Mouse (Mus musculus) brain, embryonic 18.5 days (tissue): Measurements from ENCODE around the gene Sdcbp2.
A peak's percentile ranks its signal among the peaks of the same experiment; 100 is the strongest.
"Not testable (repeated sequence)": the region's sequence is repeated elsewhere in the genome, so short reads cannot be mapped to it uniquely, and the experiment has no call there.

ENCODE experiments used
- DNase-seq: peaks from one replicate; pipeline ENCODE4 v3.0.0-alpha.2; 2012; ENCODE audit warnings: low read depth, low spot score

Gene Sdcbp2

GRCm38 (mm10) chr2:151569452-151569851 is 3.0 kb upstream of the Sdcbp2 start:
- no peak for DNase-seq

DNA sequence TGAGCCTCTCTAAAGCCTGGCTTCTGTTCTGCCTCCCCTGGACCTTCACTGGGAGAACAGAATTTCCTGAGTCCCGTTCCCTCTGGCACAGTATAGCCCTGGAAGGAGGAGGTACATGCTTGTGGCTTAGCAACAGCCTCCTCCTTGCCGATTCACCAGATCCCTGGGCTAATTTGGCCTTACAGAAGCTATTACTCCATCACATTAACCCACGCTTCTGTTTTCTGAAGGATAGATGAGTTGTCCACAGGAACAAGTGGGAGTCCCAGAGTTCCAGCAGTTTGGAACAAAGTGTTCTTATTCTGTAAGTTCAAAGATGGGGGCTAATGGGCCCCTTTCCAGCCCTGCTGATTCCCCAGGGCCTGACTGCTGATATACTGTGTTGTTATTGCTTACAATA is 1.2 kb downstream of the Sdcbp2 start:
- no peak for DNase-seq

GRCm38 (mm10) chr2:151574607-151575006 is 2.2 kb downstream of the Sdcbp2 start:
- DNase-seq, result no peak

DNA sequence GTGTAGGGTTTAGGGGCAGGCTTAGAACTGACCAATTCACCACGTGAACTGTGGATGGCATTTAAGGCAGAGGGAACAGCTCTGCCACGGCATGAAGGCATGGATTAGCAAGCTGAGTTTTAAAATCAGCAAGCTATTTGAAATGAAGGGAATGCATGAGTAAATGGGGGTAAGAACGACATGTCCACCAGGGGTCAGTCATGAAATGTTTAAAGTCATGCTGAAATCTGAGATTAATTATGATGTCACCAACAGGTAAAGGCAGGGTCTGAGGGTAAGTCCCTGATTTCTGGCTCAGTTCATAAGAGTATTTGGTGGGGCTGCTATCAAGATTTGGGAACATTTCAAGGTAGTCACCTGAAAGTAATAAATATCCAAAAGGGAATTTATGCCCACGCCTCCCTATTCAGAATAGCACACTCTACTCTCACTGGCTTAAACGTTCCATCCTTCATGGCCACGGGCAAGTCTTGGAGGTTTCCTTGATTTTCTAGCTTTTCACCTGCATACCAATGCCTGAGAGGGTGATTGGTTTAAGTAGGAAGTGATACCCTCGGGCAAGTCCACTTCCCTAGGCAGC is 2.8 kb downstream of the Sdcbp2 start:
- DNase-seq, result peak; percentile 6

DNA sequence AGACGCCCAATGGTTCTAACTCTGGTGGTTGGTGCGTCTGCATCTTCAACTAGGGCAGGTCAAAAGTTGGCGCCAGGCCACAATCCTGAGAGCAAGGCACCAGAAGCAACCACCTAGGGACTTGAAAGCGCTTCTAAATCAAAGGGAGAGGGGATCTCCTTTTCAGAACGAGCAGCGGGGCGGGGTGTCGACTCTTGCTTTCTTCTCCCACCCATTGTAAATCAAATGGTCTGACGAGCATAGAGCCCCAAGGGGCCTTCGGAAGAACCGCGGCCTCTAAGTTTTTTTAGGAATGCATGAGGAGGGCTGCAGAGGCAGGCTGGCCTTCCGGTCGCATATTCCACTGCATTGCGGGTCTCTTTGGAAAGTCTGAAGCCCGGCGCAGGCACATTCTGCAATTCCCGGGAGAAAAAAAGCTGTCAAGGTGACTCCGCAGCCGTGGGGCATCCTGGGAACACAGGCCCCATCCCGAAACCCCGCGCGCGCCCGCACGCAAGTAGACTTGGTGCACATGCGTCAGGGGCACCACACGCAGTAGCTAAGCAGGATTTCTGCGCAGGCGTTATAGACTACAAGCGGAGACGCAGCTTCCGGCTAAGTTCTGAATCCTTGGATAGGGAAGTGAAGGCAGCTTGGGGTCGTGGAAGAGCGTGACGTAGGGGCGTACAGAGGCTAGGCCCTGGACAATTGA is 3.4 kb downstream of the Sdcbp2 start:
- peak; percentile 89 for DNase-seq

DNA sequence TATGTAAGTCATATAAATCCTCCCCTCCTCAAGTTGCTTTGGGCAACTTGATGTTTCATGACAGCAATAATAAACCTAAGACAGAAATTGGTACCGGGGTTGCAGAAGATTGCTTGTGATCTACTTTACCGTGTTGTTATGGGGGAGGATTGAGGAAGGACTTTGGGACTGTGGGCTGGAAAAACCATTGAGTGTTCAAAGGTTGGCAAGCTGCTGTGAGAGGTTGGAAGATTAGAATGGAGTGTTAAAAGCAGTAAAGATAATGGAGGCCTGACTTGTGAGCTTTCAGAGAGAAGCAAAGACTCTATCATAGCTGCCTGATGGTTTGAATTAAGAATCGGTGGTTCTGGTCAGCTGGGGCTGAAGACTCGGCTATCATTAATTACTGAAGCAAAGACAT is 6.8 kb downstream of the Sdcbp2 start:
- no peak for DNase-seq

DNA sequence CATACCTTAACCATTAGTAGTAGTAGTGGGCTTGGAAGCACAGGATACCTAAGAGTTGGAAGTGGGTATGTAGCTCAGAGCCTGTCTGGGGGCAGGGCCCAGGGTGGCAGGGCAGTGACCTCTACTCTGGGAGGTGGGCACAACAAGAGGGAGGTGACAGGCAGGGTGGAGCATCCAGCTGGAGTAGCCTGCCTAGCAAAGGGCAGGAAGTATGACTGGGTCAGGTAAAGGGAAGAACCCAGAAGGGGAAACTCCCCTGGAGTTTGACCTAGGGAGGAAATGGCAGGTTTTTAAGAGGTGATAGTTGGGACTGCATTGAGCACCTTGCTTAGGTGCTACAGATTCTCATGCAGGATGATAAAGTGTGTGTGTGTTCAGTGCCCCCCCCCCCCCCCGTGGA is 8.5 kb downstream of the Sdcbp2 start:
- DNase-seq, result no peak

DNA sequence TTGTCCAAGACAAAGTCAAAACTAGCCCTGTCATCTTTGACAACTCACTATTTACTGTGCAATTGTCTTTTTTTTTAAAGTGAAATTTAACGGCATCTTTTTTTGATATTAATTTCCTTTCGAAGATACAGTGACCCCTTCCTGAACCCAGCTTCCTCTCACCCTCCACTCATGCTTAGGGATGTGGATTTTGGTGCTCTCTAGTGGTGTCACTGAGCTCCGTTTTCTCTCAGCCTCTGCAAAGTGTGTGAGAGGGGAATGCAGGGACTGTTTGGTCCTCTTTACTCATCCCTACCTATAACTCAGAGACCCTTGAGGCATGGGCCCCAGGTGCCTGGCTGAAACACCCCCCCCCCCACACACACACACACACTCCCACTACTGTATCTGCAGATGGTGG is 13.5 kb downstream of the Sdcbp2 start:
- no peak for DNase-seq

GRCm38 (mm10) chr2:151586807-151587206 is 14.4 kb downstream of the Sdcbp2 start:
- no peak for DNase-seq

- DNase-seq, result no peak
These were observed 14.9 kb downstream of the Sdcbp2 start for GRCm38 (mm10) chr2:151587306-151587705.

DNA sequence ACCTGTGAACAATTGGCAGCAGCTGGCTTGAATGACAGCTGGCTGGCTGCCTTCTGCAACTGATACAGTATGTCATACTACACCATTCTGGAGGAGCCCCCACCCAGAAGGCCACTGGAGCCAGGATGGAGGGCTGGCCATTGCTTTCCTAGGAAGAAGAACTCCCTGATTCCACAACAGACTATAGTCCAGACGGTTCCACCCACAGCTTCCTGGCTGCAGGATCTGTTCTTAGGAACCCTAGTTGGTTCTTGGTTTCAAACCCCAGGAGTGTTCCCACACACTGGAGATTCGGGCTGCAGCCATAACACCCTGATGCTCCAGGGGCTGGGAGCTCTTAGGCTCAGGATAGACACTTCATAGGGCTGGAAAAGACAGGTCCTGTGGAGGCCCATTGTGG is 25.6 kb downstream of the Sdcbp2 start:
- DNase-seq, result no peak

GRCm38 (mm10) chr2:151602106-151602505 is 29.7 kb downstream of the Sdcbp2 start:
- DNase-seq, result no peak

GRCm38 (mm10) chr2:151603630-151604029 is 31.2 kb downstream of the Sdcbp2 start:
- peak; percentile 40 for DNase-seq

- DNase-seq, result peak; percentile 49
These were observed 33.1 kb downstream of the Sdcbp2 start for GRCm38 (mm10) chr2:151605437-151605987.

DNA sequence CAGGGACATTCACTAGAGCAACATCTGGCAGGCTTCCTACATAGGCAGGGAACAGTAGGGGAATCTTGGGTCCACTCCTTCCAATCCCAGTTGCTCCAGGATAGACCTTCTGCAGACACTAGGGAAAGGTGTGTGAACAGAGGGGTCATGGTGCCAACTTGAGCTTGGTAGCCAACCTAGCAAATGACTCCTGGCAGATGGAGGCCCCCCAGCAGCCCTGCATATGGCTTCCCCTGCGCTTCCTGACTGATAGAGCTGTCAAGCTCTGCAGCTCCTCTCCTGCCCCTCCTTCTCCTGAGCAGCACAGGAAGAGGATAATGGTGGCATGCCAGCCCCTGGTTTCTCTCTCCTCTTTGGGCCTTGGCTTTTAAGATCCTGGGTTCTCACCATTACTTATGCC is 36.0 kb downstream of the Sdcbp2 start:
- DNase-seq, result no peak

- no peak for DNase-seq
These were observed 37.6 kb downstream of the Sdcbp2 start for GRCm38 (mm10) chr2:151609974-151610373.

DNA sequence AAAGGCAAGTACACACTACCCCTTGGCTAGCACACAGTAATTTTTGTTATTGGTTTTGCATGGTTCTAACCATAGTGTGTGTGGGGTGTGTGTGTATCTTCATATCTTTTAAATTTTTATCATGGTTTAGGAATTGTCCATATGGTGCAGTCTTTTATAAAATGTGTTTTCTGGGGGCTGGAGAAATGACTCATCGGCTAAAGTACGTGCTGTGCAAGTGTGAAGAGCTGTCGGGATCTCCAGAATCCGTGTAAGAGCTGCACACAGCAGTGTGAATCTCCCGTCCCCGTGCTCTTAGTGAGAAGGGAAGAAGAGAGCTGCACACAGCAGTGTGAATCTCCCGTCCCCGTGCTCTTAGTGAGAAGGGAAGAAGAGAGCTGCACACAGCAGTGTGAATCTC is 43.4 kb downstream of the Sdcbp2 start:
- not testable (repeated sequence) for DNase-seq

GRCm38 (mm10) chr2:151616551-151617329 is 44.3 kb downstream of the Sdcbp2 start:
- no peak for DNase-seq

DNA sequence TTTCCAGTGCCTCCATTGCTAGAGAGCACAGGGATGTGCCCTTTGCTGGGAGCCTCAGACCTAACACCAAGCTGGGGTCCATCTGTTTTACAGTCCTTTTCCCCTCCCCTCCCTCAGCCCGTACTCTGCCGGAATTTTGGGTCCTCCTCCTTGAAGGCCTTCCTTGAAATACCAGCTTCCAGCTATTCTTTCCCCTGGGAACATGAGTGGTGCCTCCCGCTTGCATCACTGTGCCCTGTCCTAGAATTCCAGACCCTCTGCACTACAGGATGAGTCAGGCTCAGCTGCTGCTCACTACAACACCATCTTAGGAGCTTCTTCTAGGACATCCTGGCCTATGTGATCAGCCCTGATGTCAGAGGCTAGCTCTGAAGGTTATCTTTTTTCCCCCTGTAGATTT is 51.4 kb downstream of the Sdcbp2 start:
- no peak for DNase-seq

GRCm38 (mm10) chr2:151626296-151626695 is 53.9 kb downstream of the Sdcbp2 start:
- DNase-seq, result no peak

GRCm38 (mm10) chr2:151628011-151628410 is 55.6 kb downstream of the Sdcbp2 start:
- DNase-seq, result no peak

GRCm38 (mm10) chr2:151629310-151629709 is 56.9 kb downstream of the Sdcbp2 start:
- DNase-seq, result no peak
